Mouse (Mus musculus) olfactory bulb, adult 2 months (tissue): Measurements from ENCODE around the gene Slc6a18.

Source experiments
- CTCF ChIP-seq: fragments of 200-500 bp; IDR thresholded peaks from 2 replicates; pipeline ENCODE4 v1.5.1; 2012; ENCODE audit warnings: low read depth, mild to moderate bottlenecking, low read length, moderate library complexity; ENCODE audit not compliant: insufficient read depth
- POLR2A ChIP-seq: fragments of 200-500 bp; IDR thresholded peaks from 2 replicates; pipeline ENCODE4 v1.6.1; 2012; ENCODE audit warnings: mild to moderate bottlenecking, low read depth, low read length, moderate library complexity; ENCODE audit not compliant: insufficient read depth

DNA sequence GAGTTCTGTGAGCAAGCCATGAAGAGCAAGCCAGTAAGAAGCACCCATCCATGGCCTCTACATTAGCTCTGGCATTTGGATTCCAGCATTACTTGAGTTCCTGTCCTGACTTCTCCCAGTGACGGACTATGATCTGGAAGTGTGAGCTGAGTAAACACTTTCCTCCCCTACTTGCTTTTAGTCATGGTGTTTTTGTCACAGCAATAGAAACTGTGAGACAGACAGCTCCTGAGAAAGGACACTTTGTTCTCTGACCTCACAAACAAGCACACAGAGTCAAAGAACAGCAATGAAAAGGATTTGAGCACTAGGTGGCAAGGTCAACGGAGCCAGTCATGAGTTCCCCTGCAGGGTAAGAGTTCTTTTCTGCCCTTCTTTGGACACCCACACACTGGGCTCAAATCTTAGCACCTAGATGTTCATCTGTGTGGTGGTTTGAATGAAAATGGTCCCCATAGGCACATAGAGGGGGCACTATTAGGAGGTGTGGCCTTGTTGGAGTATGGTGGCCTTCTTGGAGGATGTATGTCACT lies 17.6 kb downstream of the Slc6a18 start:
- TF ChIP-seq CTCF (no peak), POLR2A (no peak)
